Mouse (Mus musculus) MEL (cell line): ENCODE measurements around the gene Phyhipl. TPM values are rescaled to one million over a fixed set of nuclear protein-coding genes. Genes with fewer than 3 reads are reported as not detected.

Source experiments
- DNase-seq: peaks from one replicate; pipeline ENCODE4 v3.0.0; 2011; ENCODE audit warnings: low read depth, low spot score
- H3K27ac ChIP-seq: 2 replicates; pipeline ENCODE4 v1.5.1; 2012; ENCODE audit warnings: low read depth, mild to moderate bottlenecking, control low read depth, low read length, moderate library complexity; ENCODE audit not compliant: control insufficient read depth
- H3K27me3 ChIP-seq, 2 experiments: fragments of 150-350 bp in 1 of 2; sonication (generic) in 1 of 2; 2 replicates each; pipeline ENCODE4 v1.6.1; 2012; ENCODE audit warnings: low read length in 2 of 2, mild to moderate bottlenecking in 2 of 2, improper control_type of control experiment in 1 of 2, moderate library complexity in 1 of 2; ENCODE audit not compliant: insufficient read depth in 2 of 2, control insufficient read depth in 1 of 2
- H3K36me3 ChIP-seq, 2 experiments: 2 replicates each; pipeline ENCODE4 v1.6.1; 2012 to 2014; ENCODE audit warnings: low read length in 2 of 2, improper control_type of control experiment in 1 of 2, inconsistent platforms in 1 of 2, mild to moderate bottlenecking in 1 of 2; ENCODE audit not compliant: insufficient read depth in 2 of 2, control insufficient read depth in 1 of 2
- H3K4me1 ChIP-seq, 2 experiments: fragments of 150-350 bp in 1 of 2; sonication (generic) in 1 of 2; 2 replicates each; pipeline ENCODE4 v1.6.1; 2012; ENCODE audit warnings: low read length in 2 of 2, improper control_type of control experiment in 1 of 2, mild to moderate bottlenecking in 1 of 2; ENCODE audit not compliant: insufficient read depth in 2 of 2, control insufficient read depth in 1 of 2
- H3K4me3 ChIP-seq, 2 experiments: fragments of 150-350 bp in 1 of 2; sonication (generic) in 1 of 2; 2 replicates each; pipeline ENCODE4 v1.5.1; 2012; ENCODE audit warnings: low read depth in 2 of 2, low read length in 2 of 2, mild to moderate bottlenecking in 2 of 2, moderate library complexity in 2 of 2, control low read depth in 1 of 2, improper control_type of control experiment in 1 of 2; ENCODE audit not compliant: control insufficient read depth in 1 of 2, insufficient read depth in 1 of 2
- H3K79me2 ChIP-seq: 2 replicates; pipeline ENCODE4 v1.6.1; 2012; ENCODE audit warnings: mild to moderate bottlenecking, low read length, moderate library complexity; ENCODE audit not compliant: control insufficient read depth, poor library complexity, insufficient read depth
- H3K9ac ChIP-seq: 2 replicates; pipeline ENCODE4 v1.6.1; 2012; ENCODE audit warnings: low read depth, mild to moderate bottlenecking, control low read depth, low read length, moderate library complexity; ENCODE audit not compliant: control insufficient read depth, poor library complexity, severe bottlenecking
- H3K9me3 ChIP-seq: fragments of 150-350 bp; sonication (generic); replicated peaks from 2 replicates; pipeline ENCODE4 v1.6.1; 2012; ENCODE audit warnings: mild to moderate bottlenecking, low read length, improper control_type of control experiment, moderate library complexity; ENCODE audit not compliant: insufficient read depth
- BHLHE40 ChIP-seq: IDR thresholded peaks from 2 replicates; pipeline ENCODE4 v1.6.1; 2012; ENCODE audit warnings: low read depth, mild to moderate bottlenecking, inconsistent platforms, low read length, improper control_type of control experiment, borderline replicate concordance
- CHD2 ChIP-seq: IDR thresholded peaks from 2 replicates; pipeline ENCODE4 v1.6.1; 2011; ENCODE audit warnings: low read length, improper control_type of control experiment
- ELF1 ChIP-seq: IDR thresholded peaks from 2 replicates; pipeline ENCODE4 v1.6.1; 2014; ENCODE audit warnings: low read depth, mild to moderate bottlenecking, inconsistent platforms, low read length, improper control_type of control experiment, moderate library complexity
- EP300 ChIP-seq, 2 experiments: IDR thresholded peaks; 2 replicates each; pipeline ENCODE4 v1.6.1; 2011; ENCODE audit warnings: improper control_type of control experiment in 2 of 2, low read length in 2 of 2, low read depth in 1 of 2, mild to moderate bottlenecking in 1 of 2
- ETS1 ChIP-seq: IDR thresholded peaks from 2 replicates; pipeline ENCODE4 v1.6.1; 2012; ENCODE audit warnings: low read depth, mild to moderate bottlenecking, inconsistent platforms, low read length, improper control_type of control experiment, moderate library complexity
- GABPA ChIP-seq: IDR thresholded peaks from 2 replicates; pipeline ENCODE4 v1.6.1; 2012; ENCODE audit warnings: low read depth, mild to moderate bottlenecking, inconsistent platforms, low read length, improper control_type of control experiment, moderate library complexity
- GATA1 ChIP-seq: IDR thresholded peaks from 2 replicates; pipeline ENCODE4 v1.6.1; 2011; ENCODE audit warnings: low read depth, low read length, improper control_type of control experiment
- HCFC1 ChIP-seq: IDR thresholded peaks from 2 replicates; pipeline ENCODE4 v1.6.1; 2012; ENCODE audit warnings: low read depth, mild to moderate bottlenecking, inconsistent platforms, low read length, improper control_type of control experiment, moderate library complexity
- KAT2A ChIP-seq: conservative IDR thresholded peaks from 2 replicates; pipeline ENCODE4 v1.6.1; 2012; ENCODE audit warnings: low read depth, low read length, improper control_type of control experiment, inconsistent platforms
- MAFK ChIP-seq: IDR thresholded peaks from 2 replicates; pipeline ENCODE4 v1.6.1; 2011; ENCODE audit warnings: low read depth, mild to moderate bottlenecking, low read length, improper control_type of control experiment, borderline replicate concordance
- MAX ChIP-seq: IDR thresholded peaks from 2 replicates; pipeline ENCODE4 v1.6.1; 2011; ENCODE audit warnings: low read length, improper control_type of control experiment
- MAZ ChIP-seq: IDR thresholded peaks from 2 replicates; pipeline ENCODE4 v1.6.1; 2012; ENCODE audit warnings: low read depth, mild to moderate bottlenecking, inconsistent platforms, low read length, improper control_type of control experiment
- MEF2A ChIP-seq: IDR thresholded peaks from 2 replicates; pipeline ENCODE4 v1.6.1; 2014; ENCODE audit warnings: low read depth, mild to moderate bottlenecking, inconsistent platforms, low read length, improper control_type of control experiment; ENCODE audit not compliant: poor library complexity, insufficient replicate concordance, severe bottlenecking; ENCODE audit errors: extremely low read depth
- MXI1 ChIP-seq: IDR thresholded peaks from 2 replicates; pipeline ENCODE4 v1.6.1; 2011; ENCODE audit warnings: mild to moderate bottlenecking, low read depth, low read length, improper control_type of control experiment
- MYC ChIP-seq: IDR thresholded peaks from 2 replicates; pipeline ENCODE4 v1.6.1; 2011; ENCODE audit warnings: low read depth, mild to moderate bottlenecking, low read length, improper control_type of control experiment, moderate library complexity
- NELFE ChIP-seq: IDR thresholded peaks from 2 replicates; pipeline ENCODE4 v1.6.1; 2011; ENCODE audit warnings: low read depth, low read length, improper control_type of control experiment
- POLR2AphosphoS5 ChIP-seq: IDR thresholded peaks from 2 replicates; pipeline ENCODE4 v1.6.1; 2012; ENCODE audit warnings: low read depth, borderline replicate concordance, mild to moderate bottlenecking, inconsistent platforms, low read length, moderate library complexity, mixed read lengths
- RCOR1 ChIP-seq: IDR thresholded peaks from 2 replicates; pipeline ENCODE4 v1.6.1; 2012; ENCODE audit warnings: low read depth, mild to moderate bottlenecking, inconsistent platforms, low read length, improper control_type of control experiment
- SMC3 ChIP-seq: IDR thresholded peaks from 2 replicates; pipeline ENCODE4 v1.6.1; 2011; ENCODE audit warnings: low read depth, low read length, improper control_type of control experiment
- TAL1 ChIP-seq: IDR thresholded peaks from 2 replicates; pipeline ENCODE4 v1.6.1; 2012; ENCODE audit warnings: mild to moderate bottlenecking, inconsistent platforms, low read length, moderate library complexity, mixed read lengths
- TBP ChIP-seq: IDR thresholded peaks from 2 replicates; pipeline ENCODE4 v1.8.0; 2011; ENCODE audit warnings: low read depth, low read length, improper control_type of control experiment
- TCF12 ChIP-seq: IDR thresholded peaks from 2 replicates; pipeline ENCODE4 v1.6.1; 2014; ENCODE audit warnings: low read depth, mild to moderate bottlenecking, inconsistent platforms, low read length, improper control_type of control experiment, moderate library complexity
- UBTF ChIP-seq: IDR thresholded peaks from 2 replicates; pipeline ENCODE4 v1.6.1; 2012; ENCODE audit warnings: low read depth, mild to moderate bottlenecking, inconsistent platforms, low read length, improper control_type of control experiment, moderate library complexity, borderline replicate concordance; ENCODE audit not compliant: insufficient read depth
- USF1 ChIP-seq: IDR thresholded peaks from 2 replicates; pipeline ENCODE4 v1.6.1; 2014; ENCODE audit warnings: low read depth, mild to moderate bottlenecking, inconsistent platforms, low read length, improper control_type of control experiment, moderate library complexity
- USF2 ChIP-seq, 2 experiments: IDR thresholded peaks; 2 replicates each; pipeline ENCODE4 v1.6.1; 2011 to 2012; ENCODE audit warnings: improper control_type of control experiment in 2 of 2, low read length in 2 of 2, borderline replicate concordance in 1 of 2, inconsistent platforms in 1 of 2, low read depth in 1 of 2, mild to moderate bottlenecking in 1 of 2; ENCODE audit not compliant: insufficient read depth in 1 of 2
- ZC3H11A ChIP-seq: IDR thresholded peaks from 2 replicates; pipeline ENCODE4 v1.6.1; 2012; ENCODE audit warnings: low read depth, mild to moderate bottlenecking, inconsistent platforms, low read length, improper control_type of control experiment
- ZMIZ1 ChIP-seq: IDR thresholded peaks from 2 replicates; pipeline ENCODE4 v1.6.1; 2012; ENCODE audit warnings: low read depth, mild to moderate bottlenecking, inconsistent platforms, low read length, improper control_type of control experiment, moderate library complexity
- polyA plus RNA-seq, 2 experiments: library from polyadenylated mRNA; stranded (reverse) in 1 of 2; unstranded in 1 of 2; fragments of >175 nt in 1 of 2; fragments of >200 nt in 1 of 2; gene quantifications; 2 replicates each; pipeline versions ENCODE4 v1.2.1 to v1.2.4; 2012; ENCODE audit warnings: low replicate concordance in 2 of 2, low read depth in 1 of 2; ENCODE audit not compliant: insufficient read length in 2 of 2, insufficient read depth in 1 of 2, missing spikeins in 1 of 2
- total RNA-seq: library from RNA; depleted of rRNA; stranded (reverse); fragments of 300-350 nt; gene quantifications from 2 replicates; pipeline ENCODE4 v1.2.3, GENCODE M21; 2012

Gene Phyhipl
- total and polyA plus RNA-seq, 3 experiments = not detected

DNA sequence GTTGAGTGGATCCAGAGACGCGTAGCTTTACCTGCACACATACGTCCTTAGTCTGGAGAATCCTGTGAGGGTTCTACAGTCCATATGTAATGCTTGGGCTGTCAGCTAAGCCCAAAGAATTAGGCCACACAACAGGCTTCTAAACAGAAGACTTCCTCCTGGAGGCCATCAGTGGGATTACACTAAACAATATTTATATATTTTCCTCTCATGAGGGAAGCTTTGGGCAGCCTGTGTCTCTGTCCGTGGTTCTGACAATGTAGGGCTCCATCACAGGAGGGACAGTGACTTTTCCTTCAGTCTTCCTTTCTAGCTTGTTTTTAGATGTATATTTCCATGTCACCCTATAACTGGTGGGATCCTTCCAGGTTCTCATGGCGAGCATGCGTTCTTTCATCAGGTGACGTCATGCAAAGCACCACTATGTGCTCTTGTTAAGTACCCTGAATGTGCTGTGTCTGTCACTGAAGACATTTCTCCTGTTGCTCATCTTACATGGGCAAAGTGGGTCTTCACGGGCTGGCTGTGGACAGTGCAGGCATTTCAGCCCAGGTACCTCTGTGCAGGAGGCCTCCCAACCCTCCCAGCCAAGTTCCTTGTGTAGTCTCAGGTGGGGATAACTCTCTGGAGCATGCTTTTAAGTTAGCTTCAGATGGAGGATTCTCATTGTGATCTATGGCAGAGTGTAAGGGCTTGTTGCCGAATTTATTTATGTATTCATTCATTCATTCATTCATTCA, 115.1 kb downstream of the Phyhipl start:
- Histone ChIP-seq H3K27ac (no peak overlapping the region), H3K9ac (no peak overlapping the region), H3K27me3 (no peaks in the 10 kb centered on the region), H3K9me3 (no peaks in the 10 kb centered on the region), H3K4me1 (no peaks in the 10 kb centered on the region), H3K4me3 (no peak overlapping the region), H3K79me2 (no peaks in the 10 kb centered on the region), H3K36me3 (no peaks in the 10 kb centered on the region)
- DNase-seq = peak; percentile 3
- no peak for TF ChIP-seq SMC3
- no peak for TF ChIP-seq ZMIZ1
- TF ChIP-seq TBP = no peak
- TF ChIP-seq MYC = no peak
- TF ChIP-seq MAZ = no peak
- no peak for TF ChIP-seq POLR2AphosphoS5
- TF ChIP-seq TAL1 = no peak
- TF ChIP-seq GABPA = no peak
- TF ChIP-seq MXI1 = no peak
- no peak for TF ChIP-seq KAT2A
- TF ChIP-seq USF2 (IDR thresholded peaks at IDR 0.05; ENCODE audit: borderline replicate concordance in 1 of 2, insufficient read depth in 1 of 2, low read depth in 1 of 2, low read length in 2 of 2) = no peak
- no peak for TF ChIP-seq NELFE
- TF ChIP-seq MEF2A = no peak
- no peak for TF ChIP-seq ZC3H11A
- TF ChIP-seq MAFK = no peak
- no peak for TF ChIP-seq TCF12
- no peak for TF ChIP-seq EP300 (IDR thresholded peaks at IDR 0.05; ENCODE audit: low read depth in 1 of 2, low read length in 2 of 2)
- TF ChIP-seq BHLHE40 = no peak
- TF ChIP-seq HCFC1 = no peak

DNA sequence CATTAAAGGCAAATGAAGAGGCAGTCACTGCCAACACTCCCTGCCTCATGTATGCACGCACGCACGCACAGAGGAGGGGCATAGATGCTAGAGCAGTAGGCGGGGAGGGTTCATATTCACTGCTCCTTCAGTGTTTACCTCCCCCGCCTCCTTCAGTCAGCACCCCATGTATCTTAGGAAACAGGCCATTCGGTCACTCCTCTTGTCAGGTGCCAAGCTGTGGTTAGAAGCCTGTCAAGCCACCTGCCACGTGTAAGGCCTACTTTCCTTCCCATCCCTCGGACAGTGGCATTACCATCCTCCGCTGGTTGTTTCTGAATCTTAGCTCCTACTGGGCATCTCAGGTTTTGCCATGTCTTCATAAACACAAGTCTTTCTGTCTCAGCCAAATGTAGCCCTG, 116.5 kb downstream of the Phyhipl start:
- no peaks in the 10 kb centered on the region for H3K27me3 ChIP-seq
- DNase-seq = no peak
- H3K4me3 ChIP-seq = no peak overlapping the region
- no peak overlapping the region for H3K27ac ChIP-seq
- no peaks in the 10 kb centered on the region for H3K9me3 ChIP-seq
- TF ChIP-seq BHLHE40 (no peak), CHD2 (no peak), GATA1 (no peak), MAX (no peak), USF1 (no peak), UBTF (no peak), SMC3 (no peak), MXI1 (no peak), ELF1 (no peak), ZC3H11A (no peak), RCOR1 (no peak), ETS1 (no peak)
- no peaks in the 10 kb centered on the region for H3K4me1 ChIP-seq
- no peak overlapping the region for H3K9ac ChIP-seq
- H3K79me2 ChIP-seq = no peaks in the 10 kb centered on the region
- no peaks in the 10 kb centered on the region for H3K36me3 ChIP-seq
